Mouse (Mus musculus) layer of hippocampus, adult 2 months (tissue): Measurements from ENCODE around the gene Ctnnd1. TPM values are rescaled to one million over a fixed set of nuclear protein-coding genes. Genes with fewer than 3 reads are reported as not detected.

Experiments used
- DNase-seq, 2 experiments: peaks; one replicate each; pipeline ENCODE4 v3.0.0; 2022; ENCODE audit warnings: low spot score in 2 of 2
- H3K27ac ChIP-seq: fragments of 200-600 bp; 2 replicates; pipeline ENCODE4 v1.8.1; 2022
- H3K4me3 ChIP-seq: fragments of 200-600 bp; 2 replicates; pipeline ENCODE4 v1.8.1; 2022; ENCODE audit warnings: mild to moderate bottlenecking
- CTCF ChIP-seq: fragments of 200-600 bp; conservative IDR thresholded peaks from 2 replicates; pipeline ENCODE4 v1.8.1; 2022; ENCODE audit warnings: antibody characterized with exemption, mild to moderate bottlenecking, moderate library complexity
- total RNA-seq, 2 experiments: library from RNA; stranded (reverse); gene quantifications; 2 replicates each; pipeline ENCODE4 v1.2.3; 2021

Gene Ctnnd1
- total RNA-seq, 2 experiments from 2014 or later = 43.3 to 52.9 TPM

- DNase-seq = no peak
- peak overlapping the region; percentile 95 for H3K27ac ChIP-seq
- TF ChIP-seq CTCF = no peak
- no peak overlapping the region for H3K4me3 ChIP-seq
Measured at GRCm38 (mm10) chr2:84637452-84638165, 13.0 kb downstream of the Ctnnd1 start.

- H3K27ac ChIP-seq = peak overlapping the region; percentile 95
- H3K4me3 ChIP-seq = peak overlapping the region; percentile 3; the same call in 1 of the 2 replicates
- DNase-seq = no peak
- no peak for TF ChIP-seq CTCF
Measured at GRCm38 (mm10) chr2:84636231-84636741, 14.3 kb downstream of the Ctnnd1 start.

GRCm38 (mm10) chr2:84635611-84636010 lies 15.0 kb downstream of the Ctnnd1 start:
- DNase-seq = peak; percentile 60 to 88
- peak overlapping the region; percentile 20; the same call in 1 of the 2 replicates for H3K4me3 ChIP-seq
- peak overlapping the region; percentile 95 for H3K27ac ChIP-seq
- no peak for TF ChIP-seq CTCF

DNA sequence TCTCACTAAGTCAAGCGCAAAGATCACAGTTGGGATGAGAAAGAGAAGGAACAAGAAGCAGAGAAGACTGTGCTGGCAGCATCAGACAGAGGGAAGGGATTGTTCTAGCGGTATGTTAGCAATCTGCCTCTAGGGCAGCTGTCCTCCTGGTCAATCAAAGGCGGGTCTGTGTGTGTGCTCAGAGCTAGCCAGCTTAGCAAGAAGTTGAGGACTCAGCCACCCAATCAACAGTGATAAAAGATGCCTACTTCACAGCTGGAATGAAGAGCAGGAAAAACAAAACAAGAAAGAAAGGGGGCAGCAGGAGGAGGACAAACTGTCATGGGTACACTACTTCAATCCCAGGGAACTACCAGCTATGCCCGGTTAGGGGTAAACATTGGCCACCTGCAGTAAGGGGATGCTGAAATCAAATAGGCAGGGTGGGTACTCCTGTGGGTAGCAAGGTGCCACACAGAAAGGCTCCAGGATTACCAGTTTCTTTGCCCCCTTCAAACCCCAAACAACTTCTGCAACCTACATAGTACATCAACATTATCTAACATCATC lies 15.6 kb downstream of the Ctnnd1 start:
- 0 out of 2 replicates have a peak, but pooled peaks have one; percentile 13 for TF ChIP-seq CTCF
- DNase-seq = no peak
- Histone ChIP-seq H3K4me3 (peak overlapping the region; percentile 20; the same call in 1 of the 2 replicates), H3K27ac (peak overlapping the region; percentile 95)

DNA sequence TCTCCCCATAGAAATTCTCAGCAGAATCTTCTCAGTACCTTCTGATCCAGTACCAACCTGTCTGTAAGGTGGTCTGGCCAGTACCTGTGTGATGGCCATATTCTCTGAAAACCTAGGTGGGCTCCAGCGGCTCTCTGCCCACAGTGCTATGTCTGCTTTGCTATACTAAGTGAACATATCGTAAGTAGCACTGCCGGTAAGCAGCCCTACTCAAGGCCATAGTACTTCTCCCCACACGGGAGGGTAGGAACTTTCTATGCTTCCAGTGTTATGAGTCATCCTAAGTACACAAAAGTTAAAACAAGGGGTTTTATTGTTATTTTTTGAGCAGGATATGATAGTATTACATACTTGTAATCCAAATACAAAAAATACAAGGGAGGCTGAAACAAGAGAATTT lies 16.6 kb downstream of the Ctnnd1 start:
- no peak for TF ChIP-seq CTCF
- peak overlapping the region; percentile 70 for H3K27ac ChIP-seq
- DNase-seq = no peak
- no peak overlapping the region; the same call in 1 of the 2 replicates for H3K4me3 ChIP-seq

DNA sequence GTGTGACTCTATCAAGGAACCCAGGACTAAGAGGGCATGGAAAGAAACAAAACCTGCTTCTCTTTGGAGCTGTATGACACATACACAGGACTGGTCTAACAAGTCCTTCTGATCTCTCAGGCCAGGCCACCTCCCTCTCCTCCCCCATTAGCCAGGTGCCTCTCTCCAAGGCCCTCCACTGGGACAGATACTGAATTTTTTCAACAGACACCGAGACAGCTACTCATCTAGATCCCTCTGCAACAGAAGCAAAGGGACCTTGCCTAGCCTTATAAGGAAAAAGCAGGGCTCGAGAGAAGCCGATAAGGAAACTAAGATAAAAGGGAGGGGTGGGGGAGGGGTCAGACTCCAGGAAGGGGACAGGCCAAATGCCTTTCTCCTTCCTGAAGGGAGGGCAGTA lies 17.6 kb downstream of the Ctnnd1 start:
- H3K27ac ChIP-seq = peak overlapping the region; percentile 70
- H3K4me3 ChIP-seq = no peak overlapping the region
- no peak for TF ChIP-seq CTCF
- DNase-seq = no peak

DNA sequence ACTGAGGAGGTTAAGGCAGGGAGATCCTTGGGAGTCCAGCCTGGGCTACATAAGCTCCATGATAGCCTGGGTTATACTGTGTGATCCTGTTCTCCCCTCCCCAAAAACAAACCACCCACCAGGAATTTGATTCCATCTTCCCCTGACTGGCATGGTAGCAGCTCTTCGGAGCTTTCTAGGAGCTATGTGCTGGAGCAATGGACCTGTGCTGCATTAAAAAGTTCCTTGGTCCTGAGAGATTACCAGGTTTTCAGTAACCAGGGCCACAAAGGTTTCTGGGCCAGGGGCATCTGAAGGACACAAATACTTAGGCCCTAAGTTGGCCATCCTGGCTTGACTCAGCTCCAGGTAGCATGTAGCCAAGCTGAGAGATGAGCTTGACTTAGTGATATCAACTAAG lies 18.6 kb downstream of the Ctnnd1 start:
- Histone ChIP-seq H3K4me3 (no peak overlapping the region), H3K27ac (peak overlapping the region; percentile 70; the same call in 1 of the 2 replicates)
- no peak for DNase-seq
- TF ChIP-seq CTCF = no peak

DNA sequence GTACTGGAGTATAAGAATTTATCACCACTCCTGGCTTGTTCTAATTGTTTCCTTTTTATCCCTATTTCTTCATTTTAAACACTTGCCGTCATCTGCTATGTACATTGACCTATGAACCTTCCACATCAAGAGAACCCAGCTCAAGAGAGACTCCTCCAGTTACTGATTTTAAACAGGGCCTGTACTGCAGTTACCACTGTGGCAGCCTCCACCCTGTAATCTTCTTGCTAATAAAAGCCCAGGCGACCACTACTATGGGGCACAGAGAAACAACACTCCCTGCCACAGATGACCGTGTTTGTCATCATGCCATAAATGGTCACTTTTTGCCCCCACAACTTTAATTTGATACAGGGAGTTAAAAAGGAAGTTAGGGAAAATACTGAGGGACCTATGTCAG lies 23.5 kb downstream of the Ctnnd1 start:
- H3K4me3 ChIP-seq = no peak overlapping the region
- H3K27ac ChIP-seq = no peak overlapping the region
- TF ChIP-seq CTCF = no peak
- DNase-seq = no peak

GRCm38 (mm10) chr2:84626366-84626975 lies 24.1 kb downstream of the Ctnnd1 start:
- DNase-seq = no peak
- Histone ChIP-seq H3K27ac (no peak overlapping the region), H3K4me3 (no peak overlapping the region)
- no peak for TF ChIP-seq CTCF

- DNase-seq = no peak
- Histone ChIP-seq H3K4me3 (no peak overlapping the region), H3K27ac (no peak overlapping the region)
- no peak for TF ChIP-seq CTCF
Measured at GRCm38 (mm10) chr2:84624201-84624600, 26.4 kb downstream of the Ctnnd1 start.

DNA sequence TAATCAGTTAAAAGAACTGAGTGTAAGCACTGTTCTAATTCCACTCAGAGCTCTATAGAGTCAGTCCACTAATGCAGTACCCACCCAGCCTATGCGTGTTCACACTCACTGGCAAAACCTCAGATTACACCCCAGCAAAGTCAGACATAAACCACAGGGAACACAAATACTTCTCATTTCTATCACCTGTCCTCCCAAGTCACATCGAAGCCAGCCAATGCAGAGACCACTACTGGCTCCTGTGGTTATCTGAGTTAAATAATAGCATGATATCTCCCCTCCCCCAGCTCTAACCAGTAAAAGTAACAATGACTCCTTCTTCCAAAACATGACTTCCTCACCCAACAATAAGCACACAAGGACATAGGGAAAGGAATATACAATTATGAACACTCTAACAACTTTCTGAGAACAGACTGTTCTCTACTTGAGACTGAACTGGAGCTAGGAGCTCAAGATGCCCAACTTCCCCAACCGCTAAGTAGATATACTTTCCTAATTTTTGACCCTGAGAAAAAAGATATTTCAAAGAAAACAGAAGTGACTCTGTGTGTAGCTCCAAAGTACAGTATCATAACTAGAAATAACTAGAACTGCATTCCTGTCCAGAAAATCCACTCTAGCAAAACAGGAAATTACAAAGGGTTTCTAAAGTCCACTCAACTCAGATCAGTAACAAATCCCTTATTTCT lies 27.0 kb downstream of the Ctnnd1 start:
- no peak for DNase-seq
- Histone ChIP-seq H3K27ac (peak overlapping the region; percentile 1; the same call in 1 of the 2 replicates), H3K4me3 (no peak overlapping the region)
- TF ChIP-seq CTCF = no peak

DNA sequence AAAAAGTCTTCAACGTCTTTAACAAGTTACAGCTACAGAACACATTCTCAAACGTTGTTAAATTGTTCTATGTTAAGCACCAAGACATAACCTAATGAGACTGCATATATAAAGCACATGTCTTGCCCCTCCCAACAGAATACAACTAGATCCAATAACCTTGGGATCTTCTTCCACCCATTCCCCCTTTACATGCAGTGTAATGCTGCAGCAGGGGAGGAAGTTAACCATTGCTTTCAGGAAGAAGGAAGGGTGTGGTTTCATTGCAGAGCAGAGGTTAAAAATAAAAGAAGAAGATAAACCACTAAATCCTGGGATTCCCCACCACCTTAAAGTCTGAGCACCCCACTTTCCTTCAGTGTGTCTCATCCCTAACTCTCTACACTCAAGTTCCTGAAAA lies 27.9 kb downstream of the Ctnnd1 start:
- DNase-seq = no peak
- no peak for TF ChIP-seq CTCF
- H3K4me3 ChIP-seq = no peak overlapping the region
- peak overlapping the region; percentile 1; the same call in 1 of the 2 replicates for H3K27ac ChIP-seq

DNA sequence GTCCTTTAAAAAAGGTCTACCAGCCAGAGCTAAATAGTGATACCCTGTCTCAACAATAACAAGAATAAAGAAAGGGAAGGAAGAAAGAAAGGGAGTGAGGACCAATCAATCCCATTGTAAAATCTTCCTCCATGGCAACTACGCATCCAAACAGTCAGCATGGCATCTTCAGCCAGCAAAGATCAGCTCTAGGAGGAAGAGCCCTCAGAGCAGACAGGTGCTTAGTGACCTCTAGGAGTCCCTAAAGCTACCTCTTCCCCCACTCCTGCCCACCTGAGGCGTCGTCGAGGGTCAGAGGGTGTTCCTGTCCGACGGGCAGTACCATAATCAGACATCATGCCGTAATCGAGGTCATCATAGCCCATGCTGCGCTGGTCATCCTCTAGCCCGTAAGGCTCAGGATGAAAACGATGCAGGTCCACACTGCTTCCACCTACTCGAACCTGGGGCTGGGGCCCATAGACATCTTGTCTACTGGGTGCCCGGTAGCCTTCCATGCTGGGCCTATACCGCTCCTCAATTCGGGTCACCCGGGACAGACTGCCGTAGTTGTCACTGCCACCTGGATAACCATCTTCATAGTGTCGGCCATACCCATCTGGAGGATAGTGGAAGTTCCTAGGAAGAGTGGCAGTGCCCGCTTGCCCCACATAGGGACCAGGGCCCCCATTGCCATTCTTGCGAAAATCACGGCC lies 30.8 kb downstream of the Ctnnd1 start:
- DNase-seq = no peak
- H3K4me3 ChIP-seq = no peak overlapping the region
- no peak for TF ChIP-seq CTCF
- no peak overlapping the region for H3K27ac ChIP-seq
